Mouse (Mus musculus) CH12.LX (cell line): ENCODE results near the gene Pttg1ip. TPM values are rescaled to one million over a fixed set of nuclear protein-coding genes. Genes with fewer than 3 reads are reported as not detected.

Experiments
- DNase-seq: peaks from one replicate; pipeline ENCODE4 v3.0.0-alpha.2; 2013; ENCODE audit errors: extremely low read depth
- H3K27ac ChIP-seq: 2 replicates; pipeline ENCODE4 v1.5.1; 2012; ENCODE audit warnings: low read depth, mild to moderate bottlenecking, control low read depth, moderate library complexity; ENCODE audit not compliant: insufficient read depth
- H3K27me3 ChIP-seq: replicated peaks from 2 replicates; pipeline ENCODE3; 2012; ENCODE audit warnings: inconsistent platforms
- H3K36me3 ChIP-seq, 2 experiments: replicated peaks in 1 of 2; 2 replicates each; pipeline versions ENCODE3 to v1.6.1; 2012; ENCODE audit warnings: inconsistent platforms in 1 of 2, low read length in 1 of 2, mild to moderate bottlenecking in 1 of 2, mixed read lengths in 1 of 2, moderate library complexity in 1 of 2; ENCODE audit not compliant: control insufficient read depth in 1 of 2, insufficient read depth in 1 of 2
- H3K4me1 ChIP-seq, 2 experiments: 2 replicates each; pipeline ENCODE4 v1.6.1; 2012; ENCODE audit warnings: inconsistent platforms in 1 of 2, moderate library complexity in 1 of 2; ENCODE audit not compliant: insufficient read depth in 2 of 2, control insufficient read depth in 1 of 2
- H3K4me2 ChIP-seq: 2 replicates; pipeline ENCODE4 v1.6.1; 2012; ENCODE audit warnings: low read depth, mild to moderate bottlenecking, control low read depth; ENCODE audit not compliant: poor library complexity, insufficient read depth, severe bottlenecking
- H3K4me3 ChIP-seq, 3 experiments: fragments of 150-350 bp in 1 of 3; sonication (generic) in 1 of 3; replicated peaks in 1 of 3; 2 replicates each; pipeline versions ENCODE3 to v1.5.1; 2011 to 2012; ENCODE audit warnings: low read depth in 2 of 3, low read length in 2 of 3, mild to moderate bottlenecking in 2 of 3, moderate library complexity in 2 of 3, control low read depth in 1 of 3, improper control_type of control experiment in 1 of 3, inconsistent platforms in 1 of 3, mixed read lengths in 1 of 3; ENCODE audit not compliant: poor library complexity in 1 of 3
- H3K79me2 ChIP-seq: replicated peaks from 2 replicates; pipeline ENCODE4 v1.6.1; 2012; ENCODE audit warnings: mild to moderate bottlenecking, moderate library complexity; ENCODE audit not compliant: control insufficient read depth, poor library complexity, insufficient read depth, severe bottlenecking; ENCODE audit errors: extremely low read depth
- H3K9ac ChIP-seq: 2 replicates; pipeline ENCODE4 v1.6.1; 2012; ENCODE audit warnings: low read depth, mild to moderate bottlenecking, control low read depth, moderate library complexity; ENCODE audit not compliant: insufficient read depth
- H3K9me3 ChIP-seq: replicated peaks from 2 replicates; pipeline ENCODE3; 2012; ENCODE audit warnings: low read length, inconsistent platforms, mixed read lengths
- BHLHE40 ChIP-seq: IDR thresholded peaks from 2 replicates; pipeline ENCODE4 v1.6.1; 2011; ENCODE audit warnings: mild to moderate bottlenecking, low read depth, low read length, improper control_type of control experiment
- CHD1 ChIP-seq: IDR thresholded peaks from 2 replicates; pipeline ENCODE4 v1.6.1; 2012; ENCODE audit warnings: low read depth, low read length, improper control_type of control experiment, inconsistent platforms
- CHD2 ChIP-seq: IDR thresholded peaks from 2 replicates; pipeline ENCODE4 v1.6.1; 2011; ENCODE audit warnings: low read length, improper control_type of control experiment
- CTCF ChIP-seq, 2 experiments: IDR thresholded peaks in 1 of 2; conservative IDR thresholded peaks in 1 of 2; 2 replicates each; pipeline ENCODE4 v1.5.1; 2011 to 2012; ENCODE audit warnings: low read depth in 2 of 2, low read length in 2 of 2, improper control_type of control experiment in 1 of 2, inconsistent platforms in 1 of 2, mild to moderate bottlenecking in 1 of 2, moderate library complexity in 1 of 2
- E2F4 ChIP-seq: IDR thresholded peaks from 2 replicates; pipeline ENCODE4 v1.6.1; 2011; ENCODE audit warnings: low read depth, low read length, improper control_type of control experiment; ENCODE audit not compliant: insufficient replicate concordance
- ELF1 ChIP-seq: IDR thresholded peaks from 2 replicates; pipeline ENCODE4 v1.6.1; 2014; ENCODE audit warnings: low read depth, mild to moderate bottlenecking, inconsistent platforms, low read length, improper control_type of control experiment
- EP300 ChIP-seq: IDR thresholded peaks from 2 replicates; pipeline ENCODE4 v1.6.1; 2011; ENCODE audit warnings: low read length, improper control_type of control experiment
- ETS1 ChIP-seq: conservative IDR thresholded peaks from 2 replicates; pipeline ENCODE4 v1.6.1; 2012; ENCODE audit warnings: low read depth, mild to moderate bottlenecking, inconsistent platforms, low read length, improper control_type of control experiment, moderate library complexity
- GABPA ChIP-seq: IDR thresholded peaks from 2 replicates; pipeline ENCODE4 v1.6.1; 2012; ENCODE audit warnings: low read depth, low read length, improper control_type of control experiment, inconsistent platforms; ENCODE audit not compliant: insufficient replicate concordance
- HCFC1 ChIP-seq: IDR thresholded peaks from 2 replicates; pipeline ENCODE4 v1.6.1; 2012; ENCODE audit warnings: low read depth, mild to moderate bottlenecking, inconsistent platforms, low read length, improper control_type of control experiment
- IRF4 ChIP-seq: IDR thresholded peaks from 2 replicates; pipeline ENCODE4 v1.6.1; 2014; ENCODE audit warnings: low read depth, mild to moderate bottlenecking, inconsistent platforms, low read length, improper control_type of control experiment
- JUN ChIP-seq: IDR thresholded peaks from 2 replicates; pipeline ENCODE4 v1.6.1; 2011; ENCODE audit warnings: low read depth, mild to moderate bottlenecking, low read length, improper control_type of control experiment, moderate library complexity; ENCODE audit not compliant: insufficient read depth
- JUND ChIP-seq: conservative IDR thresholded peaks from 2 replicates; pipeline ENCODE4 v1.6.1; 2011; ENCODE audit warnings: low read depth, low read length, improper control_type of control experiment
- KAT2A ChIP-seq: IDR thresholded peaks from 2 replicates; pipeline ENCODE4 v1.6.1; 2012; ENCODE audit warnings: low read length, improper control_type of control experiment, inconsistent platforms; ENCODE audit not compliant: insufficient replicate concordance
- MAFK ChIP-seq: IDR thresholded peaks from 2 replicates; pipeline ENCODE4 v1.6.1; 2011; ENCODE audit warnings: low read length, improper control_type of control experiment; ENCODE audit not compliant: insufficient replicate concordance
- MAX ChIP-seq: IDR thresholded peaks from 2 replicates; pipeline ENCODE4 v1.6.1; 2011; ENCODE audit warnings: low read length, improper control_type of control experiment
- MAZ ChIP-seq: IDR thresholded peaks from 2 replicates; pipeline ENCODE4 v1.6.1; 2012; ENCODE audit warnings: low read depth, mild to moderate bottlenecking, inconsistent platforms, low read length, improper control_type of control experiment, moderate library complexity
- MEF2A ChIP-seq: IDR thresholded peaks from 2 replicates; pipeline ENCODE4 v1.6.1; 2014; ENCODE audit warnings: low read depth, mild to moderate bottlenecking, inconsistent platforms, low read length, improper control_type of control experiment, borderline replicate concordance
- MXI1 ChIP-seq: IDR thresholded peaks from 2 replicates; pipeline ENCODE4 v1.6.1; 2011; ENCODE audit warnings: mild to moderate bottlenecking, low read depth, low read length, improper control_type of control experiment
- MYC ChIP-seq: IDR thresholded peaks from 2 replicates; pipeline ENCODE4 v1.6.1; 2011; ENCODE audit warnings: low read depth, mild to moderate bottlenecking, improper control_type of control experiment, low read length
- NELFE ChIP-seq: IDR thresholded peaks from 2 replicates; pipeline ENCODE4 v1.6.1; 2011; ENCODE audit warnings: low read depth, low read length, improper control_type of control experiment
- NRF1 ChIP-seq: IDR thresholded peaks from 2 replicates; pipeline ENCODE4 v1.6.1; 2014; ENCODE audit warnings: low read depth, mild to moderate bottlenecking, inconsistent platforms, low read length, improper control_type of control experiment, moderate library complexity
- PAX5 ChIP-seq: IDR thresholded peaks from 2 replicates; pipeline ENCODE4 v1.6.1; 2012; ENCODE audit warnings: low read length, inconsistent platforms, mixed read lengths
- POLR2A ChIP-seq: IDR thresholded peaks from 2 replicates; pipeline ENCODE4 v1.6.1; 2011; ENCODE audit warnings: low read depth, mild to moderate bottlenecking, improper control_type of control experiment, low read length
- POLR2AphosphoS2 ChIP-seq: IDR thresholded peaks from 2 replicates; pipeline ENCODE4 v1.6.1; 2011; ENCODE audit warnings: low read depth, low read length, improper control_type of control experiment
- RAD21 ChIP-seq: IDR thresholded peaks from 2 replicates; pipeline ENCODE4 v1.6.1; 2011; ENCODE audit warnings: low read depth, mild to moderate bottlenecking, low read length, improper control_type of control experiment, moderate library complexity
- RCOR1 ChIP-seq: conservative IDR thresholded peaks from 2 replicates; pipeline ENCODE4 v1.6.1; 2012; ENCODE audit warnings: low read depth, mild to moderate bottlenecking, inconsistent platforms, low read length, improper control_type of control experiment
- SIN3A ChIP-seq: IDR thresholded peaks from 2 replicates; pipeline ENCODE4 v1.6.1; 2012; ENCODE audit warnings: low read length, improper control_type of control experiment, inconsistent platforms
- SMC3 ChIP-seq: IDR thresholded peaks from 2 replicates; pipeline ENCODE4 v1.6.1; 2011; ENCODE audit warnings: low read depth, low read length, improper control_type of control experiment
- TBP ChIP-seq: conservative IDR thresholded peaks from 2 replicates; pipeline ENCODE4 v1.6.1; 2011; ENCODE audit warnings: low read depth, low read length, improper control_type of control experiment
- TCF12 ChIP-seq: IDR thresholded peaks from 2 replicates; pipeline ENCODE4 v1.6.1; 2014; ENCODE audit warnings: low read depth, mild to moderate bottlenecking, inconsistent platforms, low read length, improper control_type of control experiment
- UBTF ChIP-seq: IDR thresholded peaks from 2 replicates; pipeline ENCODE4 v1.6.1; 2012; ENCODE audit warnings: low read depth, mild to moderate bottlenecking, inconsistent platforms, low read length, improper control_type of control experiment, moderate library complexity
- USF1 ChIP-seq: IDR thresholded peaks from 2 replicates; pipeline ENCODE4 v1.6.1; 2014; ENCODE audit warnings: low read depth, mild to moderate bottlenecking, inconsistent platforms, low read length, improper control_type of control experiment
- USF2 ChIP-seq: conservative IDR thresholded peaks from 2 replicates; pipeline ENCODE4 v1.6.1; 2011; ENCODE audit warnings: low read depth, low read length, improper control_type of control experiment
- ZC3H11A ChIP-seq: IDR thresholded peaks from 2 replicates; pipeline ENCODE4 v1.6.1; 2012; ENCODE audit warnings: low read depth, mild to moderate bottlenecking, inconsistent platforms, low read length, improper control_type of control experiment
- ZKSCAN1 ChIP-seq: IDR thresholded peaks from 2 replicates; pipeline ENCODE4 v1.6.1; 2012; ENCODE audit warnings: low read depth, inconsistent platforms, low read length, improper control_type of control experiment, borderline replicate concordance
- ZMIZ1 ChIP-seq: IDR thresholded peaks from 2 replicates; pipeline ENCODE4 v1.6.1; 2012; ENCODE audit warnings: low read depth, mild to moderate bottlenecking, inconsistent platforms, low read length, improper control_type of control experiment
- ZNF384 ChIP-seq: IDR thresholded peaks from 2 replicates; pipeline ENCODE4 v1.6.1; 2012; ENCODE audit warnings: low read depth, low read length, improper control_type of control experiment, inconsistent platforms
- dilution Hi-C: fragments of 300-500 bp; cut with MboI; formaldehyde crosslinking; loops from 2 replicates; pipeline ENCODE4 v1.14.3; 2020; ENCODE audit warnings: low sequenced_read_pairs; ENCODE audit not compliant: extremely low pct_unique_long_range_greater_than_20kb, extremely low pct_ligation_motif_present
- in situ Hi-C: fragments of 300-500 bp; cut with MboI; formaldehyde crosslinking; loops from 3 replicates; pipeline ENCODE4 v1.14.3; 2019; ENCODE audit warnings: low sequenced_read_pairs, low pct_ligation_motif_present, low pct_unique_long_range_greater_than_20kb, mixed read lengths
- polyA plus RNA-seq: library from polyadenylated mRNA; unstranded; fragments of >175 nt; gene quantifications from 2 replicates; pipeline ENCODE4 v1.2.1, GENCODE M21; 2012; ENCODE audit warnings: low read depth; ENCODE audit not compliant: insufficient read length
- total RNA-seq, 2 experiments: library from RNA; depleted of rRNA; stranded (reverse); fragments of 300-350 nt in 1 of 2; fragments of >200 nt in 1 of 2; gene quantifications; 2 replicates each; pipeline ENCODE4 v1.2.3; 2012 to 2014

Pttg1ip gene
- total and polyA plus RNA-seq, 3 experiments: 18.9 to 25.3 (median 20.7) TPM

- peaks cover 26 to 67% of the 10 kb centered on the region in 2 experiments for H3K36me3 ChIP-seq
These were observed 46.0 kb downstream of the Pttg1ip start for GRCm38 (mm10) chr10:77627497-77627896.

GRCm38 (mm10) chr10:77629163-77629562, 47.6 kb downstream of the Pttg1ip start:
- no peaks in the 10 kb centered on the region for H3K9me3 ChIP-seq
- peaks cover 12 to 84% of the 10 kb centered on the region in 2 experiments for H3K4me1 ChIP-seq
- H3K4me3 ChIP-seq: no peak overlapping the region
- in situ Hi-C loops: loop anchor here (10.0 to 25.0 kb wide), 2 partner anchors 114 to 258 kb away; partner anchors contain the start of gene Fam207a
- no peak overlapping the region for H3K9ac ChIP-seq
- peaks cover 65% of the 10 kb centered on the region for H3K79me2 ChIP-seq
- no peak for DNase-seq
- TF ChIP-seq GABPA: no peak
- peak; percentile 75 for TF ChIP-seq MAFK
- TF ChIP-seq MYC: no peak
- no peaks in the 10 kb centered on the region for H3K27me3 ChIP-seq
- peaks cover 37 to 76% of the 10 kb centered on the region in 2 experiments for H3K36me3 ChIP-seq
- no peak overlapping the region for H3K4me2 ChIP-seq
- no peak overlapping the region for H3K27ac ChIP-seq
- dilution Hi-C loops: no loop called here

More at GRCm38 (mm10) chr10:77627497-77627896, 46.0 kb downstream of the Pttg1ip start:
- Histone ChIP-seq H3K79me2 (peaks cover 78% of the 10 kb centered on the region), H3K4me1 (peaks cover 12 to 77% of the 10 kb centered on the region in 2 experiments), H3K9ac (no peak overlapping the region), H3K4me3 (no peak overlapping the region), H3K9me3 (no peaks in the 10 kb centered on the region), H3K27ac (no peak overlapping the region), H3K27me3 (no peaks in the 10 kb centered on the region), H3K4me2 (no peak overlapping the region)
- in situ Hi-C loops (loop anchor here (10.0 to 25.0 kb wide), 2 partner anchors 113 to 260 kb away; partner anchors contain the start of gene Fam207a), dilution Hi-C loops (no loop called here)
- DNase-seq: peak; percentile 83
- TF ChIP-seq BHLHE40 (no peak), JUND (no peak), MAZ (no peak), SMC3 (peak; percentile 84), SIN3A (no peak), ZC3H11A (no peak), RAD21 (peak; percentile 93), TBP (no peak), CHD2 (no peak), EP300 (no peak), MAFK (no peak), MEF2A (0 out of 2 replicates have a peak, but pooled peaks have one; percentile 24), ZNF384 (no peak), USF1 (no peak), GABPA (no peak), JUN (no peak), KAT2A (no peak), POLR2A (no peak), RCOR1 (no peak), HCFC1 (no peak), IRF4 (peak; percentile 31; the same call in 1 of the 2 replicates), MXI1 (no peak), ELF1 (no peak), E2F4 (no peak), CHD1 (no peak), USF2 (no peak), UBTF (no peak), ZMIZ1 (no peak), NRF1 (no peak), NELFE (peak; percentile 54; the same call in 1 of the 2 replicates), ETS1 (no peak), TCF12 (no peak), POLR2AphosphoS2 (no peak), MYC (0 out of 2 replicates have a peak, but pooled peaks have one; percentile 37), MAX (no peak), PAX5 (no peak), ZKSCAN1 (no peak), CTCF (conservative IDR thresholded peaks at IDR 0.05 in 1 of 2, IDR thresholded peaks at IDR 0.05 in 1 of 2; ENCODE audit: low read depth in 2 of 2, low read length in 2 of 2) (peak; percentile 94 to 97)
